In the genomic region with DNA sequence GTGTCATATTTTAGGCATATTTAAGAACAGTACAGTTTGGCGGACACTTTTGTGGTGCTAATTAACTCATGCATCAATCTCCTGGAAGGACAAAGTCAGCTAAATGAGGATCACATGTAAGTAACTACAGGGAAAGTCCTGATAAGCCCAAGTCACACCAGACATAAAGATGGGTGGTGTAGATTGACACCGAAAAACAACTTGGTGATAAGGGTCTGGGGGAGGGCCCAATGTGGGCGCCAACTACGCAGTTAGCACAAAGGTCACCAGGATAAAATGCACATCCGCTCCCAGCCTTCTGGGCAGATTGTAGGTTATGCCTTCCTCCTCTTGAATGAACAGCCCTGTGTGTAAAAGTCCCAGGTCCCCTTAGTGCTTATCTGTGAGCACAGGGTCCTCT, we compare ENCODE assay signal across 24 mouse cellular contexts.
"Had no signal": no experiment of that assay in that cellular context is flagged by ENCODE, and none has a peak within 500 bp of the region (broad histone marks: within the 10 kb centered on the region; RNA-seq: fewer than 3 reads in every experiment).

No protein-coding gene starts in this region.

- H3K36me3 ChIP-seq: heart, embryonic 10.5 days; heart, embryonic 12.5 days; hindbrain, embryonic 12.5 days; kidney, embryonic 15.5 days; limb, embryonic 12.5 days; liver, embryonic 12.5 days had no signal

- H3K9ac ChIP-seq: heart, embryonic 12.5 days; hindbrain, embryonic 12.5 days; hindbrain, embryonic 14.5 days; kidney, embryonic 15.5 days; limb, embryonic 12.5 days; liver, embryonic 12.5 days had no signal

- H3K27ac ChIP-seq: heart, embryonic 10.5 days; hindbrain, embryonic 10.5 days; hindbrain, embryonic 12.5 days; hindbrain, embryonic 14.5 days; kidney, embryonic 15.5 days; kidney, postnatal 0 days; layer of hippocampus, adult 2 months; left cerebral cortex, adult 2 months; limb, embryonic 10.5 days; limb, embryonic 12.5 days; liver, embryonic 12.5 days had no signal

- H3K27me3 ChIP-seq: heart, embryonic 12.5 days; hindbrain, embryonic 12.5 days; kidney, embryonic 15.5 days; limb, embryonic 12.5 days; liver, embryonic 12.5 days had no signal

- ATAC-seq: hindbrain, embryonic 16.5 days; inflammation-experienced regulatory T-cells, adult 6 months; liver, embryonic 12.5 days had no signal

- DNase-seq: gastrocnemius, postnatal 14 days; gastrocnemius, postnatal 36 days; heart, adult 18-20 months; heart, postnatal 10 days; heart, postnatal 4 days; kidney, adult 11 months; kidney, adult 2 months; kidney, adult 9 months; kidney, postnatal 14 days; kidney, postnatal 36 days had no signal

- H3K4me1 ChIP-seq: heart, embryonic 12.5 days; hindbrain, embryonic 10.5 days; hindbrain, embryonic 12.5 days; kidney, embryonic 15.5 days; limb, embryonic 10.5 days; limb, embryonic 12.5 days had no signal

- H3K4me2 ChIP-seq: heart, embryonic 12.5 days; hindbrain, embryonic 12.5 days; hindbrain, embryonic 14.5 days; kidney, embryonic 15.5 days; limb, embryonic 12.5 days; liver, embryonic 12.5 days had no signal

- H3K4me3 ChIP-seq: heart, embryonic 10.5 days; heart, embryonic 12.5 days; hindbrain, embryonic 10.5 days; hindbrain, embryonic 12.5 days; kidney, embryonic 15.5 days; layer of hippocampus, adult 2 months; left cerebral cortex, adult 2 months; limb, embryonic 10.5 days; limb, embryonic 12.5 days; liver, embryonic 12.5 days had no signal

- H3K9me3 ChIP-seq: heart, embryonic 10.5 days; hindbrain, embryonic 10.5 days; hindbrain, embryonic 12.5 days; kidney, embryonic 15.5 days; limb, embryonic 10.5 days; limb, embryonic 12.5 days; liver, embryonic 12.5 days had no signal
